Mouse (Mus musculus) kidney, postnatal 25 days (tissue): ENCODE results near the gene Clcn6.

ENCODE experiments used
- DNase-seq, 2 experiments: peaks; one replicate each; pipeline ENCODE4 v3.0.0; 2021; ENCODE audit warnings: mixed read lengths in 2 of 2

Clcn6 gene

DNA sequence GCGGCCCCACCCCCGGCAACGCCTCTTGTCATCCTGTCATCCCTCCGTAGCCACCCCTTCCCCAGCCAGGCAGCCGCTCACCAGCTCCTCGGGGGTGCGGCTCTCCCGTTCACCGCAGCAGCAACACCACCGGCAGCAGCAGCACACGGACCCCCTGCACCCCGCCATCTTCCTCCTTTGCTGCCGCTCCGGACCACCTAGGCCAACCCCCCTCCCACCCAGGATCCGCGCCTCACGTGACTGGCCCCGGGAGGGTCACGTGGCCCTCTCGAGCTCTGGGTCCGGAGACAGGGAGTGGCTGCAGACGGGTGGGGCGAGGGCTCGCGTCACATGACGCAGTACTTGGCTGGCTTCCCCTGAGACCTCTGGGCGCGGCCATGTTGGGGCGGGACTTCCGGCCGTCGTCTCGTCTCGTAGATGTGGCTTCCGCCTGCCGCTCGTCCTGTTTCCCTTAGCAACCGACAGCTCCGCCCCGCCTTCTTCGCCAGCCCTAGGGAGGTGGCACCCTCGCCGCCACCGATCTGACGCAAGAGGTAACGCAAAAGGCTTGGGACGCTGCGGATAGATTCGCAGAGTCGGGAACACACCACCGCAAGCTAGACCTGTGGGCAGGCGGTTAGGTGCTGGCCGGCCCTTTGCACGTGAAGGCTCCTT is at the start of gene Clcn6, which contains the start of gene Mthfr:
Clcn6 (minus strand) TSS at position 222 of the 654 bp plus-strand sequence.
Mthfr (plus strand) TSS at position 478 of the 654 bp plus-strand sequence.
- DNase-seq: peak; percentile 99

DNA sequence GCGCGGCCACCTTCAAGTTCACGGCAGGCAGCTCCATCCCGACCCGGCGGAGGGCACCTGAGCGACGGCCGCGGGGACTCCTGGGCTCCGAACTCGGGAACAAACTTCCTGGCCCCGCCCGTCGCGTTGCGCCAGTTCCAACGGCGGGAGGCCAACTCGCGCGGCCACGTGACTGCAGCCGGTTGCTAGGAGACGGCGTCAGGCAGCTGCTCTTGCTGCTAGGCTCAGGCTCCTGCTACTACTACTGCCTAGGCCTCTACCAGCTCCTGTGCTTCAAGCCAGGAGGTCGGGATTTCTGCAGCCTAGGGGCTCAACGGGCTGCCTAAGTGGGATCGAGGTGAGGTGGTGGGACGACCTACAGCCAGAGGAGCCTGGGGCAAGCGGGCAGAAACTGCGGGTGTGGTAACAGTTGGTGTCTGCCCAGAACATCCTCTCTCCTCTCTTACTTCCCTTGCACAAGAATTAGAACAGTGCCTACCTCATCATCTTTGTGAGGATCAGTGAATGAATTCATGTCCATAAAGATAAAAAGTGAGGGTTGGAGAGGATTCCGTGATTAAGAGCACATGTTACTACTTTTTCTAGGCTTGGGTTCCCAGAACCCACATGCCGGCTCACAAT is 49.4 kb upstream of the Clcn6 start, which contains the start of gene Agtrap:
Agtrap (minus strand) TSS at position 125 of the 621 bp plus-strand sequence.
- DNase-seq: peak; percentile 98

DNA sequence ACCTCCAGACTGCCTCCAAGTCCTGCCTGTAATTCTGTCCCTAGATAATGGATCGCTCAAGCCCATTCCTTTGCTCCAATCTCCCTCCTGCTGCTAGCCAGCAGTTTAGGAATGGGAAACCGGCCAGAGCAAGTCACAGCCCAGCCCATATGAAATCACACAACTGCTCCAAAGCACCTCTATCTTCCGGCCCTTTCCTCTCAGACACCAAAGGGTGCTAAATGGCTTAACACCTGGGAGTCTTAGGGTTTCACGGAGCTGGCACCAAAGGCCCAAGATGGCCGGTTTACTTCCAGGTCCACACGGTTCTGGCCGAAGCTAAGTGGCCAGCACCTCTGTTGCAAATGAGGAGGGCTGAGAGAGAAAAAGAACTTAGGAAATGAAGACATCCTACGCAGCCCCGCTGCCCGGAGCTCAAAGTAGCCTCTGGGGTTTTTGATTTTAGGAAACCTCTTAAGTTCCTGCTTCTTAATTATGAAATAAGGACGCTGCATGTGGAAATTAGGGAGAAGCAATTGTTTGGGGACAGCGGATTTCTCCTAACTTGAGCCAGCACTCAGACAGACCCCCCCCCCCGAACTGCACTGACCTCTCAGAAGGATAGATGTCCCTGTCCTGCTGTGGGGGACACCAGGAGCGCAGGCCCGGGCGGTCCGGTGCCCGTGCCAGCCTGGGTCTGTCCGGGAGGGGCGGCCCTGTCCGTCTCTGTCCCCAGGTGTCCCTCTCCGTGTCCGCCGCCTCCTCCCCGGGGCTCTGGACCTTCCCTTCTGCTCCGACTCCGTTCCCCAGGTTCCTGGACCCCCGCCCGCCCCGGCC is 48.7 kb upstream of the Clcn6 start:
- peak; percentile 60 to 69 for DNase-seq

GRCm38 (mm10) chr4:148085907-148086305 is 47.3 kb upstream of the Clcn6 start:
- no peak for DNase-seq

DNA sequence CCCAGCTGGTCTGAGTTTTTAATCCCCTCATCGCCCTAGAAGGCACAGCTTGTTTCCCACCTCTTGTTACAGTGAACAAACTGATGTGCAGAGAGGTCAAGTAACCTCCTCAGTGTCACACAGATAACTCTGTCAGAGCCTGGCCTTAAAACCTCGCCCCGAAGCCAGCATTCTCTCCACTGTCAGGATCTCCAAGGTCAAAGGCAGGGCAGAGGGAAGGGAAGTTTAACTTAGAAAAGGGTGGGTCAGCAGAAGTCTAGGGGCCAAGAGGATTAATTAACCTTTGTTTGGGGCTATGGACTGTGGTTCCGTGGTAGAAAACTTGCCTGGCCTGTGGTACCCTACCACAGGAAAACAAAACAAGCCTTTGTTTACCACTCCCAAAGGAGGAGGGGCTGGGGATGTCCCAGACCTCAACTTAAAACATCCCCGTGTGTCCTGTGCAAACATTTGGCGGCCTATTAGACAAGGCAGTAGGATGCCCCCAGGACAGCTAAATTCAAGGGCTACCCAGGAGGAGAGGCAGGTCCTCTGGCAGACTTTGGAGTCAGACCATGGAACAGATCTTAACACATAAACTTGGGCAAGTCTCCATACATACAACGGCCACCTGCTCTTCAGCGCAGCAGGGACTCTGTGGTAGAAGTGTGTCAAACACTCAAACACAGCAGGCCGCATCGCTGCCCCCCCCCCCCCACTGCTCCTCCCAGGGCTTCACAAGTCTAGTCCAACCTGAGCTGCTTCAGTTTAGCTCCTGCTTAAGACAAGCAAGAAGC is 46.7 kb upstream of the Clcn6 start:
- DNase-seq: peak; percentile 49 to 60

DNA sequence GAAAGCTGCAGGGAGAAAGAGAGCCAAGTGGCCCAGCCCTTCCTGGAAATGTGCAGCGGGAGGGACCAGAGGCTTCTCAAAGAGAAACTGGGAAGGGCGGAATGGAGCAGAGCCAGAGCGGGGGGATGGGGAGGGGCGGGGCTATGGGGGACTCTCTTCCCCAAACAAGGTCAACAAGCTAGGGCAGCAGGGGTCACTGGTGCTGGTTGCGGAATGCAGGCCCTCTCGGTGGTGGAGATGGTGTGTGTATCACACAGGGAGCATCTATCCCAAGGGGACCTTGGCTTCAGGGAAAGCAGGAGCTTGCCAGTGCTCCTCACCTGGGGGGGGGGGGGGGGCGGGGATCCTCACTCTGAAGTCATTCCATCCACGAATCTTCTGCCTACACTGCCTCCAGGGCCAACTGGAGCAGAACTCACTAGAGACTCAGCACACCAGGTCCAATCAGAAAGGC is 45.7 kb upstream of the Clcn6 start:
- DNase-seq: peak; percentile 74 to 85

GRCm38 (mm10) chr4:148083176-148083899 is 44.7 kb upstream of the Clcn6 start:
- DNase-seq: peak; percentile 60 to 81

DNA sequence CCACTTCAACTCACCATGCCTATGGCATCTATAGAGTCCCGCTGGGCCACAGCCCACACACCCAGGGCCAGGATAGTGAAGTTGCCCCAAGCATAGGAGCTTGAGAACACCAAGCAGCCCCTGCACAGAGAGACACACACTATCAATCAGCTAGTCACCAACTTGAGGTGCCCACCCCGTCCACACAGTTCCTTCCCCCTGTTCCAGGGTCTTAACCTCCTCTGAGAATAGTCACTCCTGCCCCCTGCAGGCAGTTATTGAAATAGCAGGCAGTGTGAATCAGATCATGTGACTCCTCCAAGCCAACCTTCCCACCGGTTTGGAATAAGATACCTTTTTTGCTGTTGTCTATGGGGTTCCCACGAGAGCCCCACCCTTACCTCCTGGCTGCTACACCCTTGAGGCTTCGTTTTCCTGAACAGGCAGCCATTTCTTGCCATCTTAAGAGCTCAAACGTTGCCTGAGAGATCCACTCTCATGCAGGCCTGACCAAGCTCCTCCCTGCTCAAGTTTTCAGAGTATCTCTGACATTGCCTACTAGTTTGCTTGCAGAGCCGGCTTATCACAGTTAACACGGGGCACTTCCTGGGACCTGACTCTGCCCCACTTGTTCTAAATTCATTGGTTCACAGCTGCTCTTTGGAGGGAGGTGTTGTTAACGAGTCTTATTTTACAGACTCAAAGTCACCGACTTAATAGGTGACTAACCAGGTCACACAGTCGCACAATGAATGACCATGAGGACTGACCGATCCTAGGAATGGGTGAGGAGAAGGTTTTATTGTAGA is 43.8 kb upstream of the Clcn6 start:
- peak; percentile 74 to 75 for DNase-seq

DNA sequence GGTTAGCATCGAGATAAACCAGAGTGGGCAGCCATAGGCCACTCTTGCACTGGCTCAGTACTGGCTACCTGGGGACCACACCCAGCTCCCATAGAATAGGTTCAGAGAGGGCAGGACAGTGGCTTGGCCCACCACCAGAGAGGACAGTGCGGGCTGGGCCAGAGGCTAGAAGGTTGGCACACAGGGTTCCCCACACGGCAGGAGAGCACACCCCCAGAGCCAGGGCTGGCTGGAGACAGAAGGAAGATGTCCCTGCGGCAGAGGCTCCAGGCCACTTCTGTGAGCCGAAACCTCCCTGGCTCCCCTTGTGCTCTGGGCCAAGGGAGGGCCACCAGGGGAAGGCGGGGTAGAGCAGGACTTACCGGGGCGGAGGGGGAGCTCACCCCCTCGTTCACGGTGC is 42.6 kb upstream of the Clcn6 start:
- no peak for DNase-seq

DNA sequence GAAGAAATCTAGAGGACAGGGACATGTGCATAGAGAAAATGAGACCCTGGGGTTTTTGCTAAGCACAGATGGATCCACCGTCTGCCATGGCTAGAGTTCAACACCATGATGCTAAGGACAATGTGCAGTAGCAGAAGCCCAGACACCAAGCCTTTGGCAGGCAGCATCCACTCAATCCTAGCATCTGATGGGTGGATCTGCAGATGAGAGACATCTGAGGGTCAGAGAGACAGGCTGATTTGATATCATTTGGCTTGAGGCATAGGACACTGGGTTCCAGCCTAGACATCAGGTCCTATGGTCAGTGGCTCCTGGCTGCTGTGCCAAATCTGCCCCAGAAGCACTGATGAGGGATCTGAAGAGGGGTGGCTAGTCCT is 42.0 kb upstream of the Clcn6 start:
- DNase-seq: no peak

GRCm38 (mm10) chr4:148079944-148080596 is 41.4 kb upstream of the Clcn6 start:
- peak; percentile 56 to 87 for DNase-seq

DNA sequence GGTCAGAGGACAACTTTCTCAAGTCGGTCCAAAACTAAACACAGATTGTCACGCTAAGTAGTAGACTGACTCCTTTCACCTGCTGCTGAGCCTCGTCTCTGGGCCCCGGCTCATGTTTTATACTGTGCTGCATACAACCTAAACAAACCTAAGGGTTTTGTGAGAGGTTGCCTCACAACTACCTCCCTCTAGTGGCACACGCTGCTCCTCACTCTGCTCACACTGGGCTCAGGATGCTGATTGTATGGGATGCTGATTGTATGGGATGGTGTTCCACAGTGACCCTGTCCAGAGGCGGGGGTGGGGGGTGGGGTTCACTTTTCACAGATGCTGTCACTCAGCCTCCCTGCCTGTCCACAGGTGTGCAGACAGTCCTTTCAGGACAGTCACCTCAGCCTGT is 40.6 kb upstream of the Clcn6 start:
- no peak for DNase-seq

DNA sequence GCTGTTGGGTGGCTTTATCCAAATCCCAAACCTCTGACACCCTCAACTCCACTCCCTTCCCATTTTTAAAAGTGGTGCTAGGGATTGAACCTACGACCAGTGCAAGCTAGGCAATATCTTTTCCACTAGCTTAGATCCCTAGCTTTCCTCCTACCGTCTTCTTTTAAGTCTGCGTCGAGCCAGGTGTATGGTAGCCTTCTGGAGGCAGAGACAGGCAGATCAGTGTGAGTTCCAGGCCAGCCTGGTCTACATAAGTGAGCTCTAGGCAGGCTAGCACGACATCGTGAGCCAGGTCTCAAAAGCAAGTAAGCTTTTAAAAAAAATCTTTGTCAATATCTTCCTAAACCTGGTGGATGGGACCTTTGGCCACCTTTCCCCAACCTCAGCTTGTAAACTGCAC is 37.3 kb upstream of the Clcn6 start:
- no peak for DNase-seq

- DNase-seq: peak; percentile 81 to 82
These were observed 36.6 kb upstream of the Clcn6 start for GRCm38 (mm10) chr4:148075259-148075658.

GRCm38 (mm10) chr4:148074521-148075189 is 36.0 kb upstream of the Clcn6 start:
- no peak for DNase-seq

DNA sequence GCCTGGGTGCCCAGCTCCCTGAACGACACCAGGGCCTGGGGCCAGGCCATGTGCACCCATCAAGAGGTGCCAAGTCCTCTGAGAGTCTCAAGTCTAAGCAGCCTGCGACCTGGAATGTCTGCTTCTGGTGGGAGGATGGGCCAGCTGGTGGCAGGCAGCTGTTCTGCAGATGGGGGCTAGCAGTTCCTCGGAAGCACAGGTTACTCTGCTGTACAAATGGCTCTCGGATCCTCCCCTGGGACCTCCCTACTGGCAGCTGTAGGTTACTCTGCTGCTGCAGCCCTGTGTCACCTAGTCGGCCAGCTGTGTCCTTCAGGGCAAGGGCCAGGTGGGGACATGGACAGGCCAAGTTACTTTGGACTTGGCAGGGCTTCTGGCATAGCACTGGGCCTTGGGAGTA is 32.9 kb upstream of the Clcn6 start:
- DNase-seq: peak; percentile 46 to 81

GRCm38 (mm10) chr4:148069602-148070218 is 31.1 kb upstream of the Clcn6 start:
- DNase-seq: no peak

DNA sequence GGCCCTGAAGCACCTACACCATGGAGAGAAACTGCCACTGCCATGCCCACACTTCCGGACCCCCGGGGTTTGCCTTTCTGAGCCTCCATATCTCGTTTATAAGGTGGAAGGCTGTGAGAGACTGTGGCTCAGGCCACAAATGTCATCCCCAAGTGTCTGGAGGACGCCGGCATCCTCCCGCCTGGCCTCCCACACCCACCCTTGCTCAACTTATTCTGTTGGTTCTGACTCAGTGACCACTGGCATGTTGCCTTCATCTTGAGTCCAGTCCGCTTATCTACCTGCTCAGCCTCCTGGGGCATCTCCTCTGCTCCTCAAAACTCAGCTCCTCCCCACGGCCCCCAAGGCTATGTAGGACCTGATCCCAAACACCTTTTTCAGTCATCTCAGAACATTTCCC is 28.7 kb upstream of the Clcn6 start:
- no peak for DNase-seq

GRCm38 (mm10) chr4:148066401-148066744 is 27.8 kb upstream of the Clcn6 start:
- peak; percentile 83 to 93 for DNase-seq
